Mouse (Mus musculus) adrenal gland, postnatal 14 days (tissue): ENCODE results near the gene Gbx1. TPM values are rescaled to one million over a fixed set of nuclear protein-coding genes. Genes with fewer than 3 reads are reported as not detected.
"Not testable (repeated sequence)": the region's sequence is repeated elsewhere in the genome, so short reads cannot be mapped to it uniquely, and the experiment has no call there.

Experiments used
- DNase-seq: peaks from one replicate; pipeline ENCODE4 v3.0.0; 2021; ENCODE audit warnings: mixed read lengths
- long read RNA-seq, 2 experiments: library from polyadenylated mRNA; stranded (forward); transcript quantifications; one replicate each; pipeline ENCODE4 v2.0.0; 2021
- total RNA-seq: library from RNA; stranded (reverse); gene quantifications from 2 replicates; pipeline ENCODE4 v1.2.3, GENCODE M21; 2021

Gene Gbx1
- not detected in 2 replicates for total RNA-seq
- long read RNA-seq, experiment 1: 0 reads
- long read RNA-seq, experiment 2: 0 reads

DNA sequence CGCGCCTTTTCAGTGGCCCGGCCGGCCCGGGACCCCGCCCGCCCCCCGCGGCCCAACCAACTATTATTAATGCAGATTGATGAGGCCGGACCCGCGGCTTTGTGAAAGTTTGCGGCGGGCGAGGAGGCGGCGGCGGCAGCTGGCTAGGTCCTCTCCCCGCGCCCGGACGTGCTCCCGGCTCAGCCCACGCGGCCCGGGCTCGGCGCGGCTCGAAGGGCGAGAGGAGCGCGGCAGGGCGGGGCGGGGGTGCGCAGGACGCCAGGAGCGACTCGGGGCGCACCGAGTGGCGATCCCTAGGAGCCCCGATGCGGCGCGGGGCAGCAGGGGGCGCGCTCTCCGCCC lies at the start of gene Gbx1:
Gene Gbx1 (minus strand): TSS at position 314 of the 342 bp plus-strand sequence.
- peak; percentile 59 for DNase-seq

DNA sequence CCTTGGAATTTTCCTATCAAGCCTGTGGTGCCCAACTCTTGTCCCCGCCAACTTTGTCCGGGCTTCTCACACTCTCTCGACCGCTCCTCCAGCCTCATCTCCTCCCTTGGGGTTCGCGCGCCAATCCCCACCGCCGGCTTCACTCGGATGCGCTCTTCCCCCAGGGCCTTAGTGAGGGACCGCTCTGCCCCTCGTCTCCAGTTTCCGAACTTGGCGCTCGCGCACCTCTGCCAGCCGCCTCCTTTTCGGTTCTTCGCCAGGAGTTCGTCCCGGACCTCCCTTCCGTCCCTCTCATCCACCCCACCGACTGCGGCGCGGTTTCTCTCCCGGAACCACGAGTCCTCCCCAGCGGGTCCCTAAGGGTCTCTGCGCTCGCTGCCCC lies 49.8 kb upstream of the Gbx1 start:
- DNase-seq: no peak

- DNase-seq: no peak
Measured at GRCm38 (mm10) chr5:24575948-24576347, 48.9 kb upstream of the Gbx1 start.

DNA sequence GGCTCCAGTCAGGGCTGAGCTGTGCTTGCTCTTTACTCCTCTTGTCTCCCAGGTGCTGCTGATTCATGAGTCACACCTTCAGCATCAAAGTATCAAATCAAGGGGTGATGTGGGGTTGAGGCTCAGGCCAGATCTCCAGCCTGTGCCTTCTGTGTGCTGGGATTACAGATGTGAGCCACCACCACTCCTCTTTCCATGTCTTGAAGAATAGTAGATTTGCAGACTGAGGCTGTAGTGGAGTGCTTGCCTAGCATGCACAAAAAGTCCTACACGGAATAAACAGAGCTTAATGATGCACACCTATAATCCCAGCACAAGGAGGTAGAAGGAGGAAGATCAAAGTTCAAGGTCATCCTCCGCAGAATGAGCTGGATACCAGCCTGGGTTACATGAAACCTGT lies 29.7 kb upstream of the Gbx1 start, which contains the start of gene 4931409K22Rik:
Gene 4931409K22Rik (minus strand): TSS at position 101 of the 400 bp plus-strand sequence.
- no peak for DNase-seq

DNA sequence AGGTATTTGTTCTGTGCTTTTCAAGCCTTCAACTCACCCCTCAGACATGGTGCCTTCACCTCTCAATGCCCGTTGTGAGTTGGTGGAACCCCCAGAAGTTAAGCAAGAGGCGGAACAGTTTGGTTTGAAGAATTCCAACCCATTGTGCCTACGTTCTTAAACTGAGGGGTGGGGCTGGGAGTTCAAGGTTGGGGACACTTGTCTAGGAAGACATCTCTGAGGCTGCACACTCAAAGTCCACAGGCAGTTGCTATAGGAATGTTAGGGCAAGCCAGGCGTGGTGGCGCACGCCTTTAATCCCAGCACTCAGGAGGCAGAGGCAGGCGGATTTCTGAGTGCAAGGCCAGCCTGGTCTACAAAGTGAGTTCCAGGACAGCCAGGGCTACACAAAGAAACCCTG lies 28.3 kb upstream of the Gbx1 start:
- not testable (repeated sequence) for DNase-seq

- DNase-seq: peak; percentile 24
Measured at GRCm38 (mm10) chr5:24553621-24554244, 26.7 kb upstream of the Gbx1 start.

DNA sequence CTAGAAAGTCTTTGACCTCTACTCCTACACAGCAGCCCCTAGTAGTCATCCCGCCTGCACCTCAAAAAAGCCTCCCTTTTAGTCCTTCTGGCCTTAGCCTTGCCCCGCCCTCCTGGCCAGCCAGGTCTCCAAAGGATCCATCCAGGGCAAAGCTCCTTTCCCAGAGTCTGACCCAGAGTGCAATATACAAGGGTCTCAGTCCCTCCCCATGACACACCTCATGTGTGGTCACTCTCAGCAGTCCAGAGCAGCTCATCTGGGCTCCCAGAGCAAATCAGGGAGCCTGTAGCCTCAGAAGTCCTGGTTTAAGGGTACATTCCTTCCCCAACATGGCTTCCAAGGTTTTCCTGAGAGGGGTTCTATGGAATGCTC lies 24.3 kb upstream of the Gbx1 start:
- no peak for DNase-seq

DNA sequence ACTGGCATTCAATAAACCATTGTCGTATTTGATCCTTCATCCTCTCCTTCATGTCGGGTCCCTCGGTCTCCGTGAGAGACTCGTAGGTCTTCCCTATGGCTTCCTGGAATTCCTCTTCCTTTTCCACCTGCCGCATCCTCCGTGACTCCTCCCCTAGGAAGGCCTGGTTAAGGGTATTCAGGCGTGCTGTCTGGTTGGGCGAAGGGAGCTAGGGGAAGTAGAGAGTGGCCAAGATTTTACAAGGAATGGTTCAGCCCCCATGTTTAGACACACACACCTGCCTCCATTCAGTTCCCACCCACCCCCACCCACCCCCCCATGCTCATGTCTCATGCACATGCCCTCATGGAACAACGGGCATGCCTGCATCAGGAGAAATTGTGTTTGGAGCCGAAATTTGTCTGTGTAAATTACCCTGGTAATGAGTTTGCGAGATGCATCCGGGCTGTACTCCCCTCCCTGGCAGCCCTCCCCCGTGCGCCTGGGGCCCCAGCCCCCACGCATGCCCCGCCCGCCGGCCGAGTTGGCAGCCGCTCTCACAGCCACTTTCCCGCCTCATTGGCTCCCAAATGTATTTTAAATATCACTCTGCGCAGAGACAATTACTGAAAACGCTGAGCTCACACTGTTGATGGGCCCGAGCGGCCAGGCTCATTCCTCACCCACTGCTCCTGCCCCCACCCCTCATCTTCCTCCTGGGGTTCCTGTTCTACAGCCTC lies 23.8 kb upstream of the Gbx1 start:
- peak; percentile 50 for DNase-seq

DNA sequence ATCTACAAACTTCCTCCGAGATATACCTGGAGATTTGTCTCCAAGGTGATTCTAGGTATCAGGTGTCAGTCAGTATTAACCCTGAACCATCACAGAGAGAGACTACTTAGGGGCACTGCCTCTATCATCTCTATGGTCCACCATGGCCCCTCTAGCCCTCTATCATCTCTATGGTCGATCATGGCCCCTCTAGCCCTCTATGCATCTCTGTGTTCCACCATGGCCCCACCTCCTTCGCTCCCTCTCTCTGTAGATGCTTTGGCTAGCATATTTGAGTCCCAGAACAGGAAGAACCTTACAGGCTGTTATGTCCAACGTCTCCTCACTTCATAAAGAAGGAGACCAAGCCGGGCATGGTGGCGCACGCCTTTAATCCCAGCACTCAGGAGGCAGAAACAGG lies 15.6 kb upstream of the Gbx1 start:
- no peak for DNase-seq

- no peak for DNase-seq
Measured at GRCm38 (mm10) chr5:24541144-24541569, 14.2 kb upstream of the Gbx1 start.

DNA sequence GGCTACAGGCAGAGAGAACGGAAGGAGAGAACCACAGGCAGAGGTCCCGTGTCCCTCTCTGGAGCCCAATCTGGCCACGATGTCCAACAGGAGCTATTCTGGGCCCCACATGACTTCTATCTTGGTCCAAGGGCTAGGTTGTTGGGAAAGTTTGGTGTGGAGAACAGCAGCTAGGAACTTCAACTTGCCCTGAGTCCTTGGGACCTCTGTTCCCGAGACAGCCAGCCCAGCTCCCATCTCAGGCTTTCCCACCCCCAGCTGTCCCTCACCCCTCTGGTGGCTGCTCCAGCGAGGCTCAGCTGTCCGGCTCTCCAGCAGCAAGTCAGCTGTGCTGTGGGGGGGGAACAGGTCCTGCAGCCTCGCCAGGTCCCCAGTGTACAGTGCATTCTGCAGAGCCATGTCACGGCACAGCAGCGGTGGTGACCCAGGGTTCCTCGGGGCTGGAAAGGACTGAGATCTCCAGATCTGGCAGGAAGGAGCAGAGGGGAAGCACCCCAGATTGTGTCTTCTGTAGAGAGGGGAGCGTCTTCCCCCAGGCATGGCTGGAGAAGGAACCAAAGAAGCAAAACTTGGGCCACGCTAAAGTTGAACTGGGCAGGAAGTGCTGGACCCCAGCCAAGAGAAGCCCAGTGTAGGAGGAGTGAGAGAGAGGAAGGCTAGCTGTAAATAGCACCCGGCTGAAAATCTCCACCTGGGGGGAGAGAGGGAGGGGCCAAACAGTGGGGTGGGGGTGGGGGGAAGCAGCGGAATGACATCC lies 13.6 kb upstream of the Gbx1 start, which contains the start of gene Asb10:
Gene Asb10 (minus strand): TSS at position 592 of the 757 bp plus-strand sequence.
- peak; percentile 74 for DNase-seq

DNA sequence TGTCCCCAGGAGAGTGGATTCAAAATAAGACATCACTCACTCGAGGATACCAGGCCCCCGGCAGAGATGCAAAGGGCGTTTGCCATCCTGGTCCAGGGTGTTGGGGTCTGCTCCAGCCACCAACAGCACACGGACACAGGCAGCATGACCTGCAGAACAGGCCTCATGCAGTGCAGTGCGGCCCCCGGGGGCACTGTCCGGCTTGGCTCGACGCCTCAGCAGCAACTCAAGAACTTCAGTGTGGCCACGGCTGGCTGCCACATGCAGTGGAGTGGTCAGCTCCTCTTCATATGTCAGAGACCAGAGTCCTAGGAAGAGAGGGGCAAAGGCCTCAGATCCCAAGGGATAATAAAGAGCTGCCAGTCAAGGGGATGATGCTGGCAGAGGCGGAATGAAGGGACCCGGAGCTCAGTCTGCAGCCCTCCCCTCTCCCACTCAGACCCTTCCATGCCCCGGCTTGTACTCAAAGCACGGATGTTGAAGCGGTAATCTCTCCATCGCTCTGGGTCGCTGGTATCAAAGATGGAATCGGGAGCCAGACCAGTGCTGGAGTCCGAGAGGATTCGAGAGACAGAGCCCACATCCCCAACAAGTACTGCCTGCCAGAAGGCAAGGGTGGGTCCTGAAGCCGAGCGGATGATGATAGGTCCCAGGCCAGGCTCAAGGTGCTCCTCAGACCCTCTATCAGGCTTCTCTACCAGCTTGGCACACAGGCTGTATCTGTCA lies 12.7 kb upstream of the Gbx1 start:
- no peak for DNase-seq

DNA sequence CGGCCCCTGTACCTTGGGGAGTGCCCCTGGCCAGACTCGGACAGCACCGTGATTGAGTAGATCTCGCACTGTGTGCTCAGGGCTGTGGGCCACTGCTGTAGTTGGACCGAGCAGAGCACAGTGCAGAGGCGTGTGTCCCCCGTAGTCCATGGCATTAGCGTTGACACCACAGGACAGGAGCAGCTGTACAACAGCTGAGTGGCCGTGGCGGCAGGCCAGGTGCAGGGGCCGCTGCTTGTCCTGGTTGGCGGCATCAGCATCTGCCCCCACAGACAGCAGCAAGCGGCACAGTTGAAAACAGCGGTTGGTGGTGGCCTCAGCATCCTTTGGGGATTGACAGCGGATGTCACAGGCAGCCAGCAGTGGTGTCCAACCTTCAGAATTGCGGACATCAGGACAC lies 10.6 kb upstream of the Gbx1 start:
- peak; percentile 20 for DNase-seq

GRCm38 (mm10) chr5:24536511-24536910 lies 9.5 kb upstream of the Gbx1 start:
- DNase-seq: peak; percentile 73

- DNase-seq: peak; percentile 27
Measured at GRCm38 (mm10) chr5:24535731-24536130, 8.7 kb upstream of the Gbx1 start.

GRCm38 (mm10) chr5:24534292-24534691 lies 7.3 kb upstream of the Gbx1 start:
- DNase-seq: peak; percentile 25

- no peak for DNase-seq
Measured at GRCm38 (mm10) chr5:24533391-24533790, 6.4 kb upstream of the Gbx1 start.

DNA sequence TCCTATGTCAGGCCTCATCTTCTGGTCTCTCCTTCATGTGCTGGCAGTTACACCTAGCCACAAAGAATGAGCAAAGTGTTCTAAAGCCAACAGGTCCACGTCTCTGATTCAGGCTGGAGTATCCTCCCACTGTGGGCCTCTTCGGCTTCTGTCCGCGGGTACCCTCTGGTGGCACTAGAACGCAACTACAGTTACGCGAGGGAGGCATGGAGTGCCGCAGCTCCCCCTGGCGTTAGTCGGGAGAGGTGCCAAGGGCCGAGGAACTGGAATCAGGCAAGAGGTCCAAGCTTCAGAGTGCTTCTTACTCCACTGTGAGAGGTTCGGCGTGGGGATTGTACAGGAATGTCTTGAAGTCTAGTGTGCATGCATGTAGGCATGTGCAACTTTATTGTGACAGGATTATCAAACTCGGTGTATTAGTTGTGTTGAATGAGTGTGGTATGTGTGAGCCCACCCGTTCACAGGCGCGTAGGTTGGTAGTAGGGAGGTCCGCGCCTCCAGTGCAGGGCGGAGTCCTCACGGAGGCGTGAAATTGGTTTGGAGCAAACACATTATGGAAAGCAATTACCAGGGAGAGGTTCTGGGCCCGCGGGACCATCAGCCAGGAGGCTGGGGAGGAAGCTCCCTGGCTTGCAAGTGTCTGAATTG lies 3.2 kb upstream of the Gbx1 start:
- peak; percentile 95 for DNase-seq

GRCm38 (mm10) chr5:24527780-24528179 lies 778 bp upstream of the Gbx1 start:
- no peak for DNase-seq

- no peak for DNase-seq
Measured at GRCm38 (mm10) chr5:24526190-24526888, 663 bp downstream of the Gbx1 start.
